Mouse (Mus musculus) bone marrow, adult 2 months (tissue): ENCODE data around the gene Atp8a2.

Experiments
- CTCF ChIP-seq: fragments of 200-500 bp; IDR thresholded peaks from 2 replicates; pipeline ENCODE4 v1.5.1; 2011; ENCODE audit warnings: low read length, control low read depth; ENCODE audit not compliant: control insufficient read depth, insufficient read depth
- POLR2A ChIP-seq: fragments of 200-500 bp; IDR thresholded peaks from 2 replicates; pipeline ENCODE4 v1.6.1; 2011; ENCODE audit warnings: low read depth, mild to moderate bottlenecking, control low read depth, low read length, borderline replicate concordance; ENCODE audit not compliant: control insufficient read depth

DNA sequence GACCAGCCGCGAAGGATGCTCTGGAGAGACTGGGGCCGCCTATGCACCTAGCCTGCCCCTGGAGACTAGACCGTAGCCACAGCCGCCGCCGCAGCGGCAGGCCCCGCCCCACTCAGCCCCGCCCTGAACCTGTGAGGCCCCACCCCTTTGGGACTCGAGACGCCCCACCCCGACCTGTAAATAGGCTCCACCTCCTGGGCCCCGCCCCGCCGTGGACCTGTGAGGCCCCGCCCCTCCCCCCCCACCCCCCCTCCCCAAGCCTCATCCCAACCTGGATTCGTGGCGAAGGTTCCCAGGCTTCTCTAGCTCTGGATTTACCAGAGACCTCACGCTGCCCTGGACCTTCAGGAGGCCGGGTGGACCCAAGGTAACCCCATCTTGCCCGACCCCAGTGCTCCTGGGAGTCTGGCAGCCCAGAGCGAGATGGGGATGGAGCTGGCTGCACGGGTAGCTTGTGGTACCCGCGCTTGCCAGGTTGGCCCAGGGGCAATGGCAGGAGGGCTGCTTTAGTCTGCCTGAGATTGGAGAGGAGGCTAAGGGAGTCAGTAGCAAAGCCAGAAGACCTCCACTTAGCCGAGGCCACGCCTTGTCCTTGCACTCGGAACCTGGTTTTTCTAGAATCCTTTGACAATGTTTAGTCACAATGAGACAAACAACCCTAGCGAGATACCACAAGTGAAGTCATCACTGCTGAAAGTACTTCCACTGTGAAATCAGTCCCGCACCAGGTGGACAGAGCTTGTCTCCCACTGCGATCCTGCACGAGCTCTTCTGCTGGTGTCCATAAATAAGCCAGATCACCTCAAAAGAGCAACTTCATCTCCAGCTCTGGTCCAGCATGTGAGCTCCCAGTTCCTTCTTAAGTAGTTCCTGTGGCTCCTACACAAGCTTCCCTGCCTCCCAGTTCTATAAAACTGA, 109.9 kb downstream of the Atp8a2 start:
- TF ChIP-seq POLR2A = no peak
- no peak for TF ChIP-seq CTCF
